Mouse (Mus musculus) ES-Bruce4 (cell line): ENCODE data around the gene Nrip2.

Experiments
- CTCF ChIP-seq: IDR thresholded peaks from one replicate; pipeline ENCODE4 v1.8.1; 2011; ENCODE audit warnings: low read depth, low read length
- EP300 ChIP-seq: IDR thresholded peaks from 2 replicates; pipeline ENCODE4 v1.6.1; 2011; ENCODE audit warnings: low read depth, low read length; ENCODE audit not compliant: insufficient read depth
- POLR2A ChIP-seq: IDR thresholded peaks from one replicate; pipeline ENCODE4 v1.8.1; 2011; ENCODE audit warnings: low read length; ENCODE audit not compliant: insufficient read depth

- TF ChIP-seq CTCF (no peak), POLR2A (peak; percentile 64), EP300 (no peak)
Measured at GRCm38 (mm10) chr6:128438317-128438870, 39.3 kb downstream of the Nrip2 start, which contains the start of gene Fkbp4.
